In genomic region chr19:44217958-44218525, GRCm38 (mm10) we compare ENCODE assay signal across 13 mouse cellular contexts.
"Had no signal": no experiment of that assay in that cellular context is flagged by ENCODE, and none has a peak within 500 bp of the region (broad histone marks: within the 10 kb centered on the region; RNA-seq: fewer than 3 reads in every experiment).

No protein-coding gene starts in this region.

- ATAC-seq: midbrain, embryonic 13.5 days; midbrain, embryonic 15.5 days had no signal

- DNase-seq: lung, adult 18-20 months; lung, embryonic 14.5 days; lung, postnatal 10 days; lung, postnatal 4 days; retina, postnatal 1 day; right cerebral cortex, adult 18-20 months; right cerebral cortex, postnatal 25 days; right cerebral cortex, postnatal 4 days; thymus, adult 2 months; thymus, postnatal 25 days; thymus, postnatal 4 days had no signal
